Comparison of ENCODE assay signal across 8 mouse cellular contexts in genomic region chr19:8989567-8990431, GRCm38 (mm10). TPM values are rescaled to one million over a fixed set of nuclear protein-coding genes. Genes with fewer than 3 reads are reported as not detected.
DNase-seq lines count a peak whose midpoint lies in the region; ATAC-seq and TF ChIP-seq lines count a peak whose summit lies in the region.

No protein-coding gene starts in this region.

- under 1% methylated on average over 53 of the region's 53 CpGs for WGBS in thymus, adult 2 months
- under 1% methylated on average over 44 of the region's 53 CpGs for WGBS in embryonic facial prominence, embryonic 14.5 days
- WGBS in heart, embryonic 16.5 days: under 1% methylated on average over 53 of the region's 53 CpGs
- WGBS in stomach, embryonic 14.5 days: under 1% methylated on average over 50 of the region's 53 CpGs

- TF ChIP-seq CTCF in thymus, adult 2 months (IDR thresholded peaks at IDR 0.05; ENCODE audit: borderline replicate concordance, control insufficient read depth, extremely low read depth, insufficient read depth, low read length, poor library complexity): no peak

- H3K4me2 ChIP-seq in embryonic facial prominence, embryonic 14.5 days (ENCODE audit: low read depth, low read length): peak overlapping the region; percentile 81
- H3K4me2 ChIP-seq in heart, embryonic 16.5 days (ENCODE audit: low read depth, low read length): peak overlapping the region; percentile 82
- peak overlapping the region; percentile 68 for H3K4me2 ChIP-seq in stomach, embryonic 14.5 days (replicated peaks; ENCODE audit: low read depth, low read length)

- H3K4me1 ChIP-seq in thymus, adult 2 months (replicated peaks; ENCODE audit: control insufficient read depth, insufficient read depth, low read length): peaks cover 12% of the 10 kb centered on the region
- H3K4me1 ChIP-seq in embryonic facial prominence, embryonic 14.5 days (ENCODE audit: control insufficient read depth, insufficient read depth, low read length): peaks cover 53% of the 10 kb centered on the region
- peaks cover 69% of the 10 kb centered on the region for H3K4me1 ChIP-seq in heart, embryonic 16.5 days (ENCODE audit: control insufficient read depth, insufficient read depth, low read length)
- H3K4me1 ChIP-seq in megakaryocyte, embryonic 14.5 days: peaks cover 48% of the 10 kb centered on the region
- H3K4me1 ChIP-seq in stomach, embryonic 14.5 days (ENCODE audit: control insufficient read depth, insufficient read depth, low read length): peaks cover 58% of the 10 kb centered on the region

- H3K9me3 ChIP-seq in embryonic facial prominence, embryonic 14.5 days (ENCODE audit: control insufficient read depth, low read length): no peaks in the 10 kb centered on the region
- no peaks in the 10 kb centered on the region for H3K9me3 ChIP-seq in heart, embryonic 16.5 days (replicated peaks; ENCODE audit: control insufficient read depth, low read length)
- no peaks in the 10 kb centered on the region for H3K9me3 ChIP-seq in megakaryocyte, embryonic 14.5 days
- no peaks in the 10 kb centered on the region for H3K9me3 ChIP-seq in stomach, embryonic 14.5 days (ENCODE audit: control insufficient read depth, low read depth, low read length)

- DNase-seq in thymus, adult 2 months: peak; percentile 39
- no peak for DNase-seq in thymus, adult 18-20 months
- peak; percentile 97 for DNase-seq in embryonic facial prominence, embryonic 14.5 days (ENCODE audit: low spot score)
- DNase-seq in kidney, postnatal 14 days: peak; percentile 94
- no peak for DNase-seq in right cerebral cortex, adult 2 months (ENCODE audit: low spot score in 2 of 2)

- H3K36me3 ChIP-seq in thymus, adult 2 months (ENCODE audit: control insufficient read depth, insufficient read depth, low read length): no peaks in the 10 kb centered on the region
- H3K36me3 ChIP-seq in embryonic facial prominence, embryonic 14.5 days (ENCODE audit: control insufficient read depth, insufficient read depth, low read length): no peaks in the 10 kb centered on the region
- H3K36me3 ChIP-seq in heart, embryonic 16.5 days (ENCODE audit: control insufficient read depth, insufficient read depth): no peaks in the 10 kb centered on the region
- H3K36me3 ChIP-seq in megakaryocyte, embryonic 14.5 days (replicated peaks; ENCODE audit: low read length): no peaks in the 10 kb centered on the region
- no peaks in the 10 kb centered on the region for H3K36me3 ChIP-seq in stomach, embryonic 14.5 days (ENCODE audit: control insufficient read depth, insufficient read depth, low read length)

- no peak for TF ChIP-seq POLR2A in thymus, adult 2 months (IDR thresholded peaks at IDR 0.05; ENCODE audit: control insufficient read depth, extremely low read depth, insufficient read depth, low read length, poor library complexity)

- peaks cover 7% of the 10 kb centered on the region; the same call in 1 of the 2 replicates for H3K27me3 ChIP-seq in thymus, adult 2 months (ENCODE audit: control insufficient read depth, insufficient read depth, low read length)
- no peaks in the 10 kb centered on the region for H3K27me3 ChIP-seq in embryonic facial prominence, embryonic 14.5 days (replicated peaks; ENCODE audit: control insufficient read depth, insufficient read depth, low read length)
- no peaks in the 10 kb centered on the region for H3K27me3 ChIP-seq in heart, embryonic 16.5 days (ENCODE audit: control insufficient read depth, insufficient read depth, low read length)
- H3K27me3 ChIP-seq in megakaryocyte, embryonic 14.5 days (replicated peaks): peaks cover 59% of the 10 kb centered on the region
- H3K27me3 ChIP-seq in stomach, embryonic 14.5 days (ENCODE audit: control insufficient read depth, insufficient read depth, low read length): no peaks in the 10 kb centered on the region

- H3K27ac ChIP-seq in thymus, adult 2 months (ENCODE audit: control insufficient read depth, insufficient read depth, low read length): no peak overlapping the region
- peak overlapping the region; percentile 99 for H3K27ac ChIP-seq in embryonic facial prominence, embryonic 14.5 days (replicated peaks; ENCODE audit: low read depth, low read length)
- peak overlapping the region; percentile 99 for H3K27ac ChIP-seq in heart, embryonic 16.5 days (ENCODE audit: low read length)
- H3K27ac ChIP-seq in stomach, embryonic 14.5 days (ENCODE audit: low read length): peak overlapping the region; percentile 97

- ATAC-seq in embryonic facial prominence, embryonic 14.5 days (ENCODE audit: low read depth): peak; percentile 84
- peak; percentile 68 for ATAC-seq in heart, embryonic 16.5 days (replicated peaks; ENCODE audit: extremely low read depth, insufficient read depth, low FRiP score)
- ATAC-seq in stomach, embryonic 14.5 days (ENCODE audit: insufficient number of reproducible peaks, insufficient read depth, low FRiP score, low read depth): peak; percentile 74

- H3K9ac ChIP-seq in embryonic facial prominence, embryonic 14.5 days (ENCODE audit: low read depth, low read length): peak overlapping the region; percentile 96
- H3K9ac ChIP-seq in heart, embryonic 16.5 days (ENCODE audit: low read length): peak overlapping the region; percentile 97
- H3K9ac ChIP-seq in stomach, embryonic 14.5 days (replicated peaks; ENCODE audit: low read depth, low read length): peak overlapping the region; percentile 81

- peak overlapping the region; percentile 53 for H3K4me3 ChIP-seq in thymus, adult 2 months (ENCODE audit: control insufficient read depth, insufficient read depth, low read length)
- peak overlapping the region; percentile 92 for H3K4me3 ChIP-seq in embryonic facial prominence, embryonic 14.5 days (ENCODE audit: low read depth, low read length)
- peak overlapping the region; percentile 89 for H3K4me3 ChIP-seq in heart, embryonic 16.5 days (ENCODE audit: low read length)
- H3K4me3 ChIP-seq in megakaryocyte, embryonic 14.5 days (replicated peaks): peak overlapping the region; percentile 93
- peak overlapping the region; percentile 85 for H3K4me3 ChIP-seq in stomach, embryonic 14.5 days (ENCODE audit: low read depth, low read length)

RNA-seq across cellular contexts. Expression of gene Ahnak, which starts 0.7 kb away (rescaled TPM):
- polyA plus RNA-seq in thymus, adult 2 months (2012; rRNA removed): 6.0 and 7.9 TPM in 2 replicates
- 44.8 and 57.6 TPM in 2 replicates for polyA plus RNA-seq in embryonic facial prominence, embryonic 14.5 days (2014; fragmentation: Nextera tagmentation; extraction: Ambion mirVana)
- polyA plus RNA-seq in heart, embryonic 16.5 days (2015; fragmentation: Nextera tagmentation; extraction: Ambion mirVana): 28.7 and 36.5 TPM in 2 replicates
- 4.6 and 28.7 TPM in 2 replicates for polyA plus RNA-seq in megakaryocyte, embryonic 14.5 days (2012; ENCODE audit: insufficient read depth, low replicate concordance)
- polyA plus RNA-seq in stomach, embryonic 14.5 days (2014; fragmentation: Nextera tagmentation; extraction: Ambion mirVana): 33.4 and 40.6 TPM in 2 replicates

RNA-seq across cellular contexts. Expression of gene Eef1g, which starts 23.0 kb away (rescaled TPM):
- polyA plus RNA-seq in thymus, adult 2 months (2012; rRNA removed): 251 and 292 TPM in 2 replicates
- polyA plus RNA-seq in embryonic facial prominence, embryonic 14.5 days (2014; fragmentation: Nextera tagmentation; extraction: Ambion mirVana): 469 and 503 TPM in 2 replicates
- polyA plus RNA-seq in heart, embryonic 16.5 days (2015; fragmentation: Nextera tagmentation; extraction: Ambion mirVana): 239 and 240 TPM in 2 replicates
- 36.7 and 78.5 TPM in 2 replicates for polyA plus RNA-seq in megakaryocyte, embryonic 14.5 days (2012; ENCODE audit: insufficient read depth, low replicate concordance)
- 469 and 470 TPM in 2 replicates for polyA plus RNA-seq in stomach, embryonic 14.5 days (2014; fragmentation: Nextera tagmentation; extraction: Ambion mirVana)

RNA-seq across cellular contexts. Expression of gene Tut1, which starts 36.2 kb away (rescaled TPM):
- 39.4 and 42.0 TPM in 2 replicates for polyA plus RNA-seq in thymus, adult 2 months (2012; rRNA removed)
- 24.7 and 27.8 TPM in 2 replicates for polyA plus RNA-seq in embryonic facial prominence, embryonic 14.5 days (2014; fragmentation: Nextera tagmentation; extraction: Ambion mirVana)
- polyA plus RNA-seq in heart, embryonic 16.5 days (2015; fragmentation: Nextera tagmentation; extraction: Ambion mirVana): 17.5 and 18.4 TPM in 2 replicates
- 25.5 and 37.3 TPM in 2 replicates for polyA plus RNA-seq in megakaryocyte, embryonic 14.5 days (2012; ENCODE audit: insufficient read depth, low replicate concordance)
- 27.2 and 27.6 TPM in 2 replicates for polyA plus RNA-seq in stomach, embryonic 14.5 days (2014; fragmentation: Nextera tagmentation; extraction: Ambion mirVana)

RNA-seq across cellular contexts. Expression of gene Mta2, which starts 48.1 kb away (rescaled TPM):
- 79.6 and 92.0 TPM in 2 replicates for polyA plus RNA-seq in thymus, adult 2 months (2012; rRNA removed)
- polyA plus RNA-seq in embryonic facial prominence, embryonic 14.5 days (2014; fragmentation: Nextera tagmentation; extraction: Ambion mirVana): 39.7 and 43.6 TPM in 2 replicates
- 92.1 and 96.0 TPM in 2 replicates for polyA plus RNA-seq in heart, embryonic 16.5 days (2015; fragmentation: Nextera tagmentation; extraction: Ambion mirVana)
- polyA plus RNA-seq in megakaryocyte, embryonic 14.5 days (2012; ENCODE audit: insufficient read depth, low replicate concordance): 5.1 and 27.3 TPM in 2 replicates
- polyA plus RNA-seq in stomach, embryonic 14.5 days (2014; fragmentation: Nextera tagmentation; extraction: Ambion mirVana): 41.5 and 45.3 TPM in 2 replicates

Comparison
In these comparisons a context has a peak if more than half of its experiments do, and no peak if none do; other contexts are left out.
1. DNase-seq: peak in thymus, adult 2 months (single experiment), embryonic facial prominence, embryonic 14.5 days (single experiment) and kidney, postnatal 14 days (single experiment); none in thymus, adult 18-20 months (0 of 2) and right cerebral cortex, adult 2 months (0 of 2).
2. Peak in every context shown above with its lines, with median percentiles within 50 percentile points of each other: H3K4me3 ChIP-seq, ATAC-seq, H3K4me2 ChIP-seq and H3K9ac ChIP-seq.